Mouse (Mus musculus) stomach, postnatal 0 days (tissue): ENCODE results near the gene Higd2a. TPM values are rescaled to one million over a fixed set of nuclear protein-coding genes. Genes with fewer than 3 reads are reported as not detected.

Source experiments
- ATAC-seq: fragments of 200-750 bp; cut with Nextera tagmentation; 2 replicates; pipeline ENCODE4 v1.8.0; 2017; ENCODE audit not compliant: low FRiP score, low TSS enrichment
- DNase-seq: peaks from one replicate; pipeline ENCODE4 v3.0.0-alpha.2; 2016; ENCODE audit warnings: low spot score
- H3K27ac ChIP-seq: fragments of 300-500 bp; sonication (generic); replicated peaks from 2 replicates; pipeline ENCODE4 v1.5.1; 2014; ENCODE audit warnings: mild to moderate bottlenecking, control low read depth
- H3K27me3 ChIP-seq: fragments of 300-500 bp; sonication (generic); 2 replicates; pipeline ENCODE4 v1.6.1; 2014; ENCODE audit warnings: low read length; ENCODE audit not compliant: control insufficient read depth, insufficient read depth
- H3K36me3 ChIP-seq: fragments of 300-500 bp; sonication (generic); 2 replicates; pipeline ENCODE4 v1.6.1; 2014; ENCODE audit warnings: low read length, mixed read lengths; ENCODE audit not compliant: control insufficient read depth, insufficient read depth
- H3K4me1 ChIP-seq: fragments of 300-500 bp; sonication (generic); replicated peaks from 2 replicates; pipeline ENCODE4 v1.6.1; 2014; ENCODE audit warnings: antibody characterized with exemption; ENCODE audit not compliant: control insufficient read depth, insufficient read depth
- H3K4me2 ChIP-seq: fragments of 300-500 bp; sonication (generic); replicated peaks from 2 replicates; pipeline ENCODE4 v1.6.1; 2014; ENCODE audit warnings: low read depth, mild to moderate bottlenecking, control low read depth, moderate library complexity
- H3K4me3 ChIP-seq: fragments of 300-500 bp; sonication (generic); 2 replicates; pipeline ENCODE4 v1.5.1; 2014; ENCODE audit warnings: low read depth, low read length, control low read depth
- H3K9ac ChIP-seq: fragments of 300-500 bp; sonication (generic); 2 replicates; pipeline ENCODE4 v1.6.1; 2014; ENCODE audit warnings: mild to moderate bottlenecking, low read length, control low read depth, mixed read lengths
- H3K9me3 ChIP-seq: fragments of 300-500 bp; sonication (generic); 2 replicates; pipeline ENCODE4 v1.6.1; 2016; ENCODE audit warnings: low read length; ENCODE audit not compliant: control insufficient read depth
- CTCF ChIP-seq: IDR thresholded peaks from 2 replicates; pipeline ENCODE4 v1.5.1; 2016; ENCODE audit warnings: antibody characterized with exemption, low read depth, mild to moderate bottlenecking, moderate library complexity
- EP300 ChIP-seq: optimal IDR thresholded peaks from 2 replicates; pipeline ENCODE3; 2016; ENCODE audit warnings: antibody characterized with exemption
- WGBS: fragments of 180-500 bp; shearing (Covaris S2); extraction: QIAGEN DNeasy Blood & Tissue Kit; methylation state at CpG from one replicate; pipeline ENCODE4 v1.1.7; 2014; 5-methylcytosine and 5-hydroxymethylcytosine counted together
- polyA plus RNA-seq: library from polyadenylated mRNA; unstranded; fragments of >200 nt; fragmentation: Nextera tagmentation; extraction: Ambion mirVana; gene quantifications from 2 replicates; pipeline ENCODE4 v1.2.1, GENCODE M21; 2015

Gene Higd2a
- polyA plus RNA-seq, 1 experiment from 2014 or later = 289 TPM

GRCm38 (mm10) chr13:54568380-54568779 is 21.6 kb upstream of the Higd2a start:
- WGBS = 45% methylated on average over 5 of the region's 5 CpGs
- H3K4me1 ChIP-seq = peaks cover 3% of the 10 kb centered on the region; the same call in 1 of the 2 replicates

GRCm38 (mm10) chr13:54569282-54569681 is 20.7 kb upstream of the Higd2a start:
- TF ChIP-seq CTCF = no peak
- H3K4me2 ChIP-seq = no peak overlapping the region
- H3K36me3 ChIP-seq = no peaks in the 10 kb centered on the region
- no peak overlapping the region for H3K4me3 ChIP-seq
- no peak for ATAC-seq
- no peak overlapping the region for H3K9ac ChIP-seq
- no peak overlapping the region for H3K27ac ChIP-seq
- no peaks in the 10 kb centered on the region for H3K9me3 ChIP-seq
- DNase-seq = no peak
- H3K4me1 ChIP-seq = peaks cover 3% of the 10 kb centered on the region; the same call in 1 of the 2 replicates
- WGBS = 49% methylated on average over 1 of the region's 1 CpGs
- no peaks in the 10 kb centered on the region for H3K27me3 ChIP-seq

More at GRCm38 (mm10) chr13:54568380-54568779, 21.6 kb upstream of the Higd2a start:
- TF ChIP-seq CTCF (no peak), EP300 (no peak)
- Histone ChIP-seq H3K27me3 (no peaks in the 10 kb centered on the region), H3K4me2 (no peak overlapping the region), H3K9ac (no peak overlapping the region), H3K27ac (no peak overlapping the region), H3K36me3 (no peaks in the 10 kb centered on the region), H3K9me3 (no peaks in the 10 kb centered on the region), H3K4me3 (no peak overlapping the region)
- no peak for ATAC-seq
- no peak for DNase-seq

GRCm38 (mm10) chr13:54570736-54571135 is 19.3 kb upstream of the Higd2a start:
- H3K27me3 ChIP-seq = no peaks in the 10 kb centered on the region
- H3K4me1 ChIP-seq = peaks cover under 1% of the 10 kb centered on the region; the same call in 1 of the 2 replicates
- H3K9me3 ChIP-seq = no peaks in the 10 kb centered on the region
- no peak for DNase-seq
- ATAC-seq = no peak
- H3K4me2 ChIP-seq = no peak overlapping the region
- H3K4me3 ChIP-seq = no peak overlapping the region
- WGBS = 75% methylated on average over 4 of the region's 4 CpGs
- H3K27ac ChIP-seq = no peak overlapping the region
- TF ChIP-seq EP300 = no peak
- TF ChIP-seq CTCF = no peak
- no peak overlapping the region for H3K9ac ChIP-seq
- no peaks in the 10 kb centered on the region for H3K36me3 ChIP-seq

- 31% methylated on average over 2 of the region's 2 CpGs for WGBS
- Histone ChIP-seq H3K4me1 (peaks cover 4% of the 10 kb centered on the region; the same call in 1 of the 2 replicates), H3K4me3 (no peak overlapping the region), H3K9me3 (no peaks in the 10 kb centered on the region), H3K36me3 (no peaks in the 10 kb centered on the region), H3K27ac (no peak overlapping the region), H3K9ac (no peak overlapping the region), H3K27me3 (no peaks in the 10 kb centered on the region), H3K4me2 (no peak overlapping the region)
- DNase-seq = no peak
- TF ChIP-seq EP300 = no peak
- no peak for TF ChIP-seq CTCF
- no peak for ATAC-seq
Observed at GRCm38 (mm10) chr13:54571637-54572036, 18.4 kb upstream of the Higd2a start.

GRCm38 (mm10) chr13:54572621-54573020 is 17.4 kb upstream of the Higd2a start:
- WGBS = 83% methylated on average over 4 of the region's 4 CpGs
- DNase-seq = no peak

GRCm38 (mm10) chr13:54574854-54575481 is 15.0 kb upstream of the Higd2a start, which contains the start of gene Arl10:
Gene Arl10, plus strand, starts transcription at chr13:54575015.
- peak within 1 kb of the TSS; percentile 92 for H3K4me3 ChIP-seq
- peak within 1 kb of the TSS; percentile 83 for H3K27ac ChIP-seq
- TF ChIP-seq EP300 (no peak), CTCF (peak; percentile 34; the same call in 1 of the 2 replicates)
- ATAC-seq = peak; percentile 84
- H3K27me3 ChIP-seq = no peaks in the 10 kb centered on the region
- WGBS = under 1% methylated on average over 50 of the region's 55 CpGs
- DNase-seq = peak; percentile 81
- peak within 1 kb of the TSS; percentile 90 for H3K4me2 ChIP-seq
- H3K4me1 ChIP-seq = peaks cover 4% of the 10 kb centered on the region; the same call in 1 of the 2 replicates
- peak within 1 kb of the TSS; percentile 83 for H3K9ac ChIP-seq
- no peaks in the 10 kb centered on the region for H3K9me3 ChIP-seq
- H3K36me3 ChIP-seq = no peaks in the 10 kb centered on the region

More at GRCm38 (mm10) chr13:54572621-54573020, 17.4 kb upstream of the Higd2a start:
- Histone ChIP-seq H3K4me3 (no peak overlapping the region), H3K9me3 (no peaks in the 10 kb centered on the region), H3K9ac (no peak overlapping the region), H3K4me1 (peaks cover 4% of the 10 kb centered on the region; the same call in 1 of the 2 replicates), H3K27me3 (no peaks in the 10 kb centered on the region), H3K4me2 (no peak overlapping the region), H3K27ac (no peak overlapping the region), H3K36me3 (no peaks in the 10 kb centered on the region)
- ATAC-seq = no peak
- TF ChIP-seq EP300 (no peak), CTCF (no peak)
